Mouse (Mus musculus) liver (tissue): ENCODE measurements around the gene Tfrc.

Source experiments
- DNase-seq: peaks from one replicate; pipeline ENCODE4 v3.0.0-alpha.2; 2020; ENCODE audit warnings: mixed read lengths

Tfrc gene

DNA sequence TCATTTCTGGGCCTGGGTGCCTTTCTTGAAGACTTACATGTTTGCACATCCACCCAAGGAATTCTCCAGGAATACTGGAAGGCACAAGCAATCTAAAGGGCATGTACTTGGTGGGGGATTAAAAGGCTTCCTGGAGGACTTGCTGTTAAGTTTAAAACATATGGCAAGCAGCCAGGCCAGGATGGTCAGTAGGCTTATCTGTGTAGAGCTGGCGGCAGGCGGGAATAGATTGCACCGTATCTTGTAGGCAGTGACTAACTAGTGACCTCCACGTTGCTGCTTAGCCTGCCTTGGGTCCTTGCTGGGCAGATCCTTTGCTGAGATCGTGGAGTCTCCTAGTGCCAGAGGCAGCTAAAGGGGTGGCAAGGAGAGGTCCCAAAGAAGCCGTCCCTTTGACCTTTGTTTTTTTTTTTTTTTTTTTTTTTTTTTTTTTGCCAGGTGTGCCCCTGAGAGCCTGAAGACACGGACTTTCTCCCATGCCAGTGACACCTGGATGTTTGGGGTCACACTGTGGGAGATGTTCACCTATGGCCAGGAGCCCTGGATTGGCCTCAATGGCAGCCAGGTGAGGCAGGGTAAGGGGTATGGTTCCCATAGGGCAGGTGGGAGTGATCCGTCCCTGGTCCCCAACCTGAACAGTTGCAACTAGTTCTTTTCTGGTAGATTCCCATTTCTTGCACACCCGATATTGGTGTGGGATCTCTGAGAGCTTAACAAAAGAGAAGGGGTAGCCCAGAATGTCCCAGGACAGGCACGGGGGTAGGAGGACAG is 61.8 kb downstream of the Tfrc start:
- peak; percentile 73 for DNase-seq

DNA sequence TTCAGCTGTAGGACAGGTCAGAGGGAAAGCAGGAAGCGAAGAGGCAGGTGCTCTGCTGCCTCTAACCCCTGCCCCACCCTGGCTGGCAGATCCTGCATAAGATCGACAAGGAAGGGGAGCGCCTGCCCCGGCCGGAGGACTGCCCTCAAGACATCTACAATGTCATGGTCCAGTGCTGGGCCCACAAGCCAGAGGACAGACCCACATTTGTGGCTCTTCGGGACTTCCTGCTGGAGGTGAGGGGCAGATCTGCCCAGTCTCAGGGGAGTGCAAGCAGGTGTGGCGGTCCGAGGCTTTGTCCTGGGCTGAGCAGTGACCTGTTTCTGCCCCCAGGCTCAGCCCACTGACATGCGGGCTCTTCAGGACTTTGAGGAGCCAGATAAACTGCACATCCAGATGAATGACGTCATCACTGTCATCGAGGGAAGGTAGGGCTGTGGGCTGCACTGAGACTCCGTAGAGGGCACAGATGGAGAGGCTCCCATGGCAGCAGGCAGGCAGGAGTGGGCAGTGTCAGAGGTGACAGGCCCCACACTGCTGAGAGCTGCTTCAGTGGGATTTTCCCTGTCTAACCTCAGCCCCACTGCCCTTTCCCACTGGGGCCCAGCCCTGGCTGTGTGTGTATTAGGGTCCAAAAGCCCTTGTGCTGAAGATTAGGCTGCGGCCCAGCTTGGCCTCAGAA is 62.6 kb downstream of the Tfrc start:
- no peak for DNase-seq

DNA sequence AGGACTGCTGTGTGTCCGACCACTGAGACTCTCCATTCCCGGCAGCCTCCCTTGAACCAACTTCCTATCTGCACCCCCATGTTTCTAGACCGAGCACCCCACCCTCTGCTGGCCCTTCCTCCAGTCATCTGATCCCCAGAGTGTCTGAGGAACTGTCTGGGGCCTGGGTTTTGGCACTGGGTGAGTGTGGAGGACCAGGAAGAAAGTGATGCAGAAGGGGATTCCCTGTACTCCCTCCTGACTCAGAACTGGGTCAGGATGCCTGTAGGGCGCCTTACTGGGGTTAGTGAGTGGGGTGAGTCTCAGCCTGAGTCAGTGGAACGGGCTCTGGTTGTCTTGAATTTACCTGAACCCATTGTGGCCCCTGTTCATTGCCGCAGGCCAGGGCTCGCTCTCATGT is 63.5 kb downstream of the Tfrc start:
- DNase-seq: no peak

DNA sequence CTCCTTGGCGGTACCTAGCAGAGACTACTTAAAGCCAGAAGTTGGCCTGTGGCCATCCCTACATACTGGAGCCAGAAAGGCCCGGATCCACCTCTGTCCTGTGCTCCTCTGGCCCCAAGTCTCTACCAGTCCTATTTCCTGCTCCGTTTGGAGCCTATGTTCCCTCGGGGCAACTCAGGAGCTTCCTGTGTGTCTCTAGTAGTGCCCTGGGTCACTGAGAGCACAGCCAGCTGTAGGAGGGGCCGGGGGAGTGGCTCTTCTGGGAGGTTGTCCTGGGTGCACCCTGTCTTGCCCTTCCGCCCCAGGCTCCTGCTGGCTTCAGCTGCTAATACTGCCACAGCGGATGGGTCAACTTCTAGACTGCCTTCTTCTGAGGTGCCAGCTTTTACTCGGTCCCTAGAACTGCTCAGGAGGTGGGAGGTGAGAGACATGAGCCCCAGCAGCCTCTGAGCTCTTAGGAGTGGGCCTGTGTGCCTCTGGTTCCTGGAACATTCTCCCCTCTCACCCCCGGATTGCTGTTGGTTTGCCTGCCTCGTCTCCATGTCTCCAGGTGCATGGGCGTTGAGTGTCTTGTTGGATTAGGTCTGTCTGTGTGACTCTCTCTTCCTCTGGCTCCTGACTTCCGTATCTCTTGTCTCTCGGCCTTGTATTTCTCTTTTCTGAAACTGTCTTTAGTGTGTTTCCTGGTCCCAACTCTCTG is 64.3 kb downstream of the Tfrc start:
- DNase-seq: no peak

DNA sequence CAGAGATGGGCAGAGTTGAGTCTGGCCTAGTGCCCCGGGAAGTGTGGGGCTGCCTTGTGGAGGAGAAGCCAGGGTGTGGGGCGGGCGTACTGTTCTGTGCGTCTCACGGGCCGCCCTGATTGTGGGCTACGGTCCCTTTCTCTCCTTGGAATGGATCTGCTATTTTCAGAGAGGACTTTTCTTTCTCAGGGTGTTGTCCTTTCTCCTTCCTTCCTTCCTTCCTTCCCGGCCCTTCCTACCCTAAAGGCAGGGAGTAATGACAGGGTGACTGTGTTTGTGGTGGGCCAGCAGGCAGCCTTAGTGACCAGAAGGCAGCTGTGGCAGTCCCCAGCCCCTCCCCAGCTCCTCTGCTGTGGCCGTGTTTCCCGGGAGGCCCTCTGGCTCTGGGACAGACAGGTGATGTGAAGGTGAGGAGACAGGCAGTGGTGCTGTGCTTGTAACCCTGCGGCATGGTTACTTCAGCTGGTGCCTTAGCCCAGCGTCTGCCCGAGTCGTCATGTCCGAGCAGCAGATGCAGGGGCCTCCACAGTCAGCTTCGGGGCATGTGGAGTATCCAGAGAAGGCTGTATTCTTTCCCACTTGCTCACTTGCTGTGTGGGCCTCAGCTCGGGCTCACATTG is 65.5 kb downstream of the Tfrc start:
- DNase-seq: no peak

DNA sequence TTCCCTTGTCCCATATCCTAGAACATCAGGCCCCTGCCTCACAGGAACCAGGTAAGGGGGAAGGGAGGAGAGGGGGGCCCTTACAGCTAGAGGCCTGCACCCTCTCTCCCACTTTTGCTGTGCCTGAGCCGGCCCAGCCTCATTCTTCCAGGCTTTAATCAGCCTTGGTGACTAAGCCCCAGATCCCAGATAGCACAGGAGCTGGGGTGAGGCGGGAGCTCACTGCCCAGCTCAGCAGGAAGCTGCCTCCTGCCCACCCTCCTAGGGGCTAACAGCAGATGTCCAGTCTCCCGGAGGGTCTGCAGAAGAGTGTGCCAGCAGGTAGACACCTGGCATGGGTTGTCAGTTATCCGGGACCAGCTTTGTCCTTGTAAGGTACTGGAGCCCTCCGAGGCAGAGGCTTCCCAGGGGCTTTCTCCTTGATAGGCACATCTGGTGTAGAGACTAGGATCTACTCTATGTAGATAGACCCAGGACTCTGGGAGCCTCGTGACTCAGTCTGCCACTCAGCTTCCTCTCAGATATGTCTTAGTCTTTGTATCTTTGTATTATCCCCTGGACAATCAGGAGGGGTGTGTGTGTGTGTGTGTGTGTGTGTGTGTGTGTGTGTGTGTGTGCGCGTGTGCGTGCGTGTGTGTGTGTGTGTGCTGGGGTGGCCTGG is 68.5 kb downstream of the Tfrc start:
- DNase-seq: no peak

DNA sequence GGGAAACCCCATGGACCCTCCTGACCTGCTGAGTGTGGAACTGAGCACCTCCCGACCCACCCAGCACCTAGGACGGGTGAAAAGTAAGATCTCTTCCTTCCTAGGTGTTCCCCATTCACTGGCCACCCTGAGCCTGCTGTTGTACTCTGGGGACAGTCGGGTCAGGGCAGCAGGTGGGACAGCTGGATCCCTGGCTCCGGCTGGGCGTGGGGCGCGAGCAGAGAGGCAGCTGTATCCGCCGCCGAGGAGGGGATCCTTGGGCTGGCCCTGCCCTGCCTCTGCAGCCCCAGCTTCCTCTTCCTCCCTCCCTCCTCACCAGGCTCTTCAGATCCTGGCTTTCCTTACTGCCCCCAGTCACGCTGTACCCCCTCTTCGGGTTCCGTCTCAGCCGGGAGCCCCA is 69.2 kb downstream of the Tfrc start:
- no peak for DNase-seq

DNA sequence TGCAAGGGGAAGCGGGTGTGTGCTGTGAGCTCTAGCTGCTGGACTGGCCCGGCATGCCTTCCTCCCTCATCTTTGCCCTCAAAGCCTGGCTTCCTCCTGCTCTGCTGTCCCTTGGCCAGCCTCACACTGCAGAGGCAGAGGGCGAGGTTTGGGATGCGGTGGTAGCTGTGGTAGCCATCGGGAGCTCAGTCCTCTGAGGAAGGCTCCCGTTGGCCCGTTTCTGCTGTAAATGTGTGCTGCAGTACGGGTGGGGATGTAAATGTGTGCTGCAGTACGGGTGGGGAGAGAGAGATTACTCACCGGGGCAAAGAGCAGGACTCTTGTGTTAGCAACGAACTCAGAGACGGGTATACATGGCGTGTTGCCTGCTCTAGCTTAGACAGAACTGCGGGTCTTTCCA is 70.1 kb downstream of the Tfrc start:
- no peak for DNase-seq

DNA sequence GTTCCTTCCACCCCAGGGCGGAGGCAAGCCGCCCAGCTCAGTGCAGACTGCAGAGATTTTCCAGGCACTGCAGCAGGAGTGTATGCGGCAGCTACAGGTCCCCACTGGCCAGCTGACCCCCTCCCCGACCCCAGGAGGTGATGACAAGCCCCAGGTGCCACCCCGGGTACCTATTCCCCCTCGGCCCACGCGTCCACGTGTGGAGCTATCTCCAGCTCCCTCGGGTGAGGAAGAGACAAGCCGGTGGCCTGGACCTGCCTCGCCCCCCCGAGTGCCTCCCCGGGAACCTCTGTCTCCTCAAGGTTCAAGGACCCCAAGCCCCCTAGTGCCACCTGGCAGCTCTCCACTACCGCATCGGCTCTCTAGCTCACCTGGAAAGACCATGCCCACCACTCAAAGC is 71.3 kb downstream of the Tfrc start:
- DNase-seq: no peak

DNA sequence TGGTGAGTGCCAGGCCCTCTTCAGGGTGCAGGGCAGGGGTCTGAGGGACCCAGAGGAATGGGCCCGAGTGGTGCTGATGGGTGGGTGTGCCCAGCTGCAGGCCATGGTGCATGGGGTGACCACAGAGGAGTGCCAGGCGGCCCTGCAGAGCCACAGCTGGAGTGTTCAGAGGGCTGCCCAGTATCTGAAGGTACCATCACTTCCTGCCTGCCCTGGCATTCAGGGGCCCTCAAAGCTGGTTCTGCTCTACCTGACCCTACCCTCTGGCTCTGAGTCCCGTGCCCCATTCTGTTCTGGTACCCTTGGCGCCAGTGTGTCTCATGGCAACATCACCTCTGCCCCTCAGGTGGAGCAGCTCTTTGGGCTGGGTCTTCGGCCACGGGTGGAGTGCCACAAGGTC is 72.1 kb downstream of the Tfrc start:
- DNase-seq: no peak

DNA sequence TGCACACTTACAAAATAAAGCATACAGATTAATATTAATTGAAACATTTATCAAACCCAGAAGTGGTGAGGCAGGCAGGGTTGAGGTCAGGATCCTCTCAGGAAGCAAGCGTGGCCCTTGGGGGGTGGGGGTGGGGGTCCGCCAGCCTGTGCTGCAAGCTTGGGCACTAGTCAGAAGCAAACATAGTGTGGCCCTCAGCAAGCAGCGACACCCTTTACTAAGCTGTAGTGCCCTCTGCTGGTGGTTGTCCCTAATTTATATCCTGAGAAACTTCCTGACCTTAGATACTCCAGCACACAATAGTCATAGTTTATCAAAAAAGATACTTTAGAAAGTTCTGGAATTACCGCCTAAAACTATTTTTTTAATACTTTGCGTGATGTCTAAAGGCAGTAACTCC is 73.5 kb downstream of the Tfrc start:
- DNase-seq: peak; percentile 77
